Mouse (Mus musculus) liver, embryonic 12.5 days (tissue): Measurements from ENCODE around the gene Abi3. TPM values are rescaled to one million over a fixed set of nuclear protein-coding genes. Genes with fewer than 3 reads are reported as not detected.

Experiments used
- ATAC-seq: fragments of 200-750 bp; cut with Nextera tagmentation; 2 replicates; pipeline ENCODE4 v1.8.0; 2017; ENCODE audit warnings: moderate number of reproducible peaks, mild to moderate bottlenecking, moderate library complexity
- H3K27ac ChIP-seq: fragments of 300-500 bp; sonication (generic); 2 replicates; pipeline ENCODE4 v1.5.1; 2016; ENCODE audit warnings: mild to moderate bottlenecking
- H3K27me3 ChIP-seq: fragments of 300-500 bp; sonication (generic); replicated peaks from 2 replicates; pipeline ENCODE4 v1.6.1; 2016; ENCODE audit warnings: mild to moderate bottlenecking, moderate library complexity
- H3K36me3 ChIP-seq: fragments of 300-500 bp; sonication (generic); 2 replicates; pipeline ENCODE4 v1.6.1; 2016; ENCODE audit warnings: mild to moderate bottlenecking, moderate library complexity
- H3K4me1 ChIP-seq: fragments of 300-500 bp; sonication (generic); 2 replicates; pipeline ENCODE4 v1.6.1; 2016
- H3K4me2 ChIP-seq: fragments of 300-500 bp; sonication (generic); 2 replicates; pipeline ENCODE4 v1.6.1; 2016; ENCODE audit warnings: mild to moderate bottlenecking, moderate library complexity
- H3K4me3 ChIP-seq: fragments of 300-500 bp; sonication (generic); 2 replicates; pipeline ENCODE4 v1.5.1; 2016; ENCODE audit warnings: mild to moderate bottlenecking, moderate library complexity
- H3K9ac ChIP-seq: fragments of 300-500 bp; sonication (generic); 2 replicates; pipeline ENCODE4 v1.6.1; 2016; ENCODE audit warnings: mild to moderate bottlenecking, moderate library complexity
- H3K9me3 ChIP-seq: fragments of 300-500 bp; sonication (generic); replicated peaks from 2 replicates; pipeline ENCODE4 v1.6.1; 2016; ENCODE audit warnings: mild to moderate bottlenecking, moderate library complexity
- WGBS: fragments of 180-500 bp; shearing (Covaris S2); methylation state at CpG from one replicate; pipeline ENCODE4 v1.1.7; 2016; ENCODE audit not compliant: insufficient replicate concordance; 5-methylcytosine and 5-hydroxymethylcytosine counted together
- polyA plus RNA-seq: library from polyadenylated mRNA; unstranded; fragments of >200 nt; fragmentation: Nextera tagmentation; extraction: Ambion mirVana; gene quantifications from 2 replicates; pipeline ENCODE4 v1.2.1, GENCODE M21; 2016

The Abi3 gene
- polyA plus RNA-seq, 1 experiment from 2014 or later: 7.6 TPM

- peaks cover 41% of the 10 kb centered on the region for H3K4me1 ChIP-seq
- 69% methylated on average over 3 of the region's 3 CpGs for WGBS
Measured at GRCm38 (mm10) chr11:95821511-95821910, 20.8 kb downstream of the Abi3 start.

GRCm38 (mm10) chr11:95819138-95819537 lies 23.1 kb downstream of the Abi3 start:
- no peaks in the 10 kb centered on the region; the same call in 1 of the 2 replicates for H3K9me3 ChIP-seq
- no peaks in the 10 kb centered on the region for H3K36me3 ChIP-seq
- ATAC-seq: no peak
- H3K9ac ChIP-seq: no peak overlapping the region
- H3K4me3 ChIP-seq: no peak overlapping the region
- peaks cover 17% of the 10 kb centered on the region; the same call in 1 of the 2 replicates for H3K27me3 ChIP-seq
- H3K4me1 ChIP-seq: peaks cover 20% of the 10 kb centered on the region
- 84% methylated on average over 8 of the region's 8 CpGs for WGBS
- H3K4me2 ChIP-seq: no peak overlapping the region
- no peak overlapping the region for H3K27ac ChIP-seq

More at GRCm38 (mm10) chr11:95821511-95821910, 20.8 kb downstream of the Abi3 start:
- Histone ChIP-seq H3K4me3 (no peak overlapping the region), H3K36me3 (no peaks in the 10 kb centered on the region), H3K27ac (no peak overlapping the region), H3K9ac (no peak overlapping the region), H3K9me3 (no peaks in the 10 kb centered on the region), H3K27me3 (peaks cover 27% of the 10 kb centered on the region), H3K4me2 (no peak overlapping the region)
- ATAC-seq: no peak

DNA sequence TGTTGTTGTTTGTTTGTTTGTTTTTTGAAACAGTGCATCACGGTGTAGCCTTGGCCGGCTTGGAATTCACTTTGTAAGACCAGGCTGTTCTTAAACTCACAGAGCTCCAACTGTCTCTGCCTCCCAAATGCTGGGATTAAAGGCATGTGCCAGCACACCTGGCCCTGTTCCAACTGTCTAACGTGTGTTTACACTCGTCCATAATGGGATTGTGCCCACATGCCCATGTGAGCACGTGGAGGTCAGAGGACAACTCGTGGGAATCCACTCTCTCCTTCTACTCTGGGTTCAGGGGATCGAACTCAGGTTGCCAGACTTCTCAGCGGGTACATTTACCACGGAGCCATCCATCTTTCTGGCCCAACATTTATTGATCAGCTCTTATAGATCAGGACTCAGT lies 26.9 kb downstream of the Abi3 start:
- ATAC-seq: no peak
- Histone ChIP-seq H3K9me3 (no peaks in the 10 kb centered on the region; the same call in 1 of the 2 replicates), H3K4me2 (no peak overlapping the region), H3K27ac (no peak overlapping the region), H3K27me3 (peaks cover 12% of the 10 kb centered on the region; the same call in 1 of the 2 replicates), H3K9ac (no peak overlapping the region), H3K36me3 (no peaks in the 10 kb centered on the region), H3K4me1 (peaks cover 24% of the 10 kb centered on the region), H3K4me3 (no peak overlapping the region)
- WGBS: 73% methylated on average over 9 of the region's 9 CpGs

DNA sequence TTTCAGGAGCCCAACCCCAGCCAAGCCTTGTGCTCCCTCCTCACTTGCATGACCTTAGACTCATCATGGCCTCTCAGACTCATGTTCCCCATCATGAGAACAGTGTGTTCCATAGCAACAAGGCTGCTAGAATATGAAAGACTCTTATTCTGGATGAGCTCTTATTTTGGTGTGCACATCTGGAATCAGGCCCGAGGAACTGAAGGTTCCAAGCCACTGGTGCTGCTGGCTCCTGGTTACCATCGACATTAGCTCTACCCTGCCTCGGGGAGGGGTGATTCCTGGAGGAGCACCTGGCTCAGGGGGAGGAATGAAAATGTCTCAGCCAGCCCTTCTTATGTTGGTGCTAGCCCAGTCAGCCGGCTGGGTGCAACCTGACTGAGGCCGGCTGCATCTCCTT lies 27.4 kb downstream of the Abi3 start:
- Histone ChIP-seq H3K9ac (no peak overlapping the region), H3K36me3 (no peaks in the 10 kb centered on the region), H3K9me3 (no peaks in the 10 kb centered on the region; the same call in 1 of the 2 replicates), H3K27me3 (peaks cover 12% of the 10 kb centered on the region; the same call in 1 of the 2 replicates), H3K4me1 (peaks cover 27% of the 10 kb centered on the region), H3K4me2 (no peak overlapping the region), H3K27ac (no peak overlapping the region), H3K4me3 (no peak overlapping the region)
- WGBS: 66% methylated on average over 5 of the region's 5 CpGs
- ATAC-seq: no peak

DNA sequence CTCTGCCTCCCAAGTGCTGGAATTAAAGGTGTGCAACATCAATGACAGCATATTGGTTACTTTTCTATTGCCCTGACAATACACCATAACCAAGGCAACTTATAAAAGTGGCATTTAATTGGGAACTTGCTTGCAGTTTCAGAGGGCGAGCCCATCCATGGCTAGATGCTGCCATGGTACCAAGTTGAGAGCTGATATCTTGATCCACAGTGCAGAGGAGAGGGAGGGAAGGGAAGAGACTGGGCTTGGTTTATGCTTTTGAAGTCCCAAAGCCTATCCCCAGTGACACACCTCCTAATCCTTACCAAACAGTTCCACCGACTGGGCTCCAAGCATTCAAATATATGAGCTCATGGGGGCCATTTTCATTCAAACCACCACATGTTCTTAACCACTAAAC lies 28.2 kb downstream of the Abi3 start:
- Histone ChIP-seq H3K9me3 (no peaks in the 10 kb centered on the region; the same call in 1 of the 2 replicates), H3K36me3 (no peaks in the 10 kb centered on the region), H3K4me1 (peaks cover 35% of the 10 kb centered on the region), H3K4me2 (no peak overlapping the region), H3K4me3 (no peak overlapping the region), H3K27me3 (peaks cover 12% of the 10 kb centered on the region; the same call in 1 of the 2 replicates), H3K27ac (no peak overlapping the region), H3K9ac (no peak overlapping the region)
- 79% methylated on average over 2 of the region's 2 CpGs for WGBS
- ATAC-seq: no peak

DNA sequence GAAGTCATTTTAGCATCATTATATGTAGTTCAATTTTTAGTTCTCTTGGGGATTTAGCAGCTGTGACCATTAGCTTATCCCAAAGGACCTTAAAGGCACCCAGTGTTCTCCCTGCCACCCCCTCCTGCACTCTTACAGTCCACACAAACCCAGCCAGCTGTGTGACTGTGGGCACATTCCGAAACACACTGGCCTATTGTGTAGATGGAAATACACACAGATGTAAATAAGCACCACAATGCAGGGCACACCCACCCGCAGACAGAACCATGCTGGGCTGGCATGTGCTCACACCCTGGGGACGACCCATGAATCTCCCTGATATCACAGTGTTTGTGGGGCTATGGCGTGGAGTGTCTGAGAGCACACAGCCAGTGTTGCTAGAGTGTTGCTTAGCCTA lies 30.1 kb downstream of the Abi3 start:
- 65% methylated on average over 4 of the region's 4 CpGs for WGBS
- no peak for ATAC-seq
- Histone ChIP-seq H3K27ac (0 out of 2 replicates have a peak overlapping the region, but pooled peaks have one; percentile 3), H3K4me2 (no peak overlapping the region), H3K36me3 (no peaks in the 10 kb centered on the region), H3K4me1 (peaks cover 53% of the 10 kb centered on the region), H3K9ac (no peak overlapping the region), H3K27me3 (peaks cover 12% of the 10 kb centered on the region; the same call in 1 of the 2 replicates), H3K9me3 (peaks cover 5% of the 10 kb centered on the region), H3K4me3 (no peak overlapping the region)

DNA sequence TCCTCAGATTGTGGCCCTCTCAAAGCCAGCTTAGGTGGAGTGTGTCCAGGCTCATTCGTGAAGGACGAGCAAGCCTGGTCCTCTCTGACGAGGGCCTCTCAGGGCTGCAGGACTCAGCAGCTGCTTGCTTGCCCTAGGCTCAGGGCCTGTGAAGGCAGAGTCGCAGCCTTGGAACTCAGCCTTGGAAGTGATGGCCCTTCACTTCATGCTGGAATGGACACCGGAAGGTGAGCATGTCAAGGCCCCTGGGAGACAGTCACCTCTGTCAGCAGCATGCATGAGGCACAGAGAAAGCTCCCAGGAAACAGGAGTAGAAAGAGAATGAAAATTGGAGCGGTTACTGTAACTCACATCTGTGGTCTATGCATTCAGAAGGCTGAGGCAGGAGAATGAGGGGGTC lies 30.5 kb downstream of the Abi3 start:
- H3K27me3 ChIP-seq: peaks cover 12% of the 10 kb centered on the region; the same call in 1 of the 2 replicates
- no peak overlapping the region for H3K4me2 ChIP-seq
- H3K9ac ChIP-seq: no peak overlapping the region
- H3K9me3 ChIP-seq: peaks cover 5% of the 10 kb centered on the region
- WGBS: 79% methylated on average over 6 of the region's 6 CpGs
- no peak for ATAC-seq
- no peak overlapping the region for H3K4me3 ChIP-seq
- no peaks in the 10 kb centered on the region for H3K36me3 ChIP-seq
- peaks cover 58% of the 10 kb centered on the region for H3K4me1 ChIP-seq
- H3K27ac ChIP-seq: 0 out of 2 replicates have a peak overlapping the region, but pooled peaks have one; percentile 3

GRCm38 (mm10) chr11:95810828-95811227 lies 31.4 kb downstream of the Abi3 start:
- H3K36me3 ChIP-seq: no peaks in the 10 kb centered on the region
- WGBS: 52% methylated on average over 7 of the region's 7 CpGs
- no peak overlapping the region for H3K9ac ChIP-seq
- no peak overlapping the region for H3K4me2 ChIP-seq
- H3K4me1 ChIP-seq: peaks cover 67% of the 10 kb centered on the region
- peaks cover 9% of the 10 kb centered on the region; the same call in 1 of the 2 replicates for H3K27me3 ChIP-seq
- peaks cover 10% of the 10 kb centered on the region; the same call in 1 of the 2 replicates for H3K9me3 ChIP-seq
- no peak overlapping the region for H3K4me3 ChIP-seq
- no peak for ATAC-seq
- peak overlapping the region; percentile 100 for H3K27ac ChIP-seq

DNA sequence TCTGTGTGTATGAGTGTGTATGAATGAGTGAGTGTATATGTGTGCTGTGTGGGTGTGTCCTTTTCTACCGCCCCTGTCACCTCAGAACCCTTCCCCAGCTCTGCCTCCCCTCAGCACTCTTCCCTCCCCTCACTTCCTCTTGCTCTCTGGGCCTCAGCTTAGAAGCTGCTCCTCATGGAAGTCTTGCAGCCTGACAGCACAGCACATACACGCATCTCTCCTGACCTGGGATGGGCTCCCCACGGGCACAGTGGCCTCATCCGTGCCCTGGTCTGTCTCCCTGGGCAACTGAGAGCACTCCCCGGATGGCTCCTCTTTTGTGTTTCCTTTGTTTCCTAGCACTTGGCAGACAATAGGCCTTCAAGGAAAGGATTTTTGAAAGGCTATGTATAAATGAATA lies 32.7 kb downstream of the Abi3 start:
- Histone ChIP-seq H3K27me3 (0 out of 2 replicates have a peak, but pooled peaks cover 4% of the 10 kb centered on the region), H3K36me3 (no peaks in the 10 kb centered on the region), H3K4me3 (no peak overlapping the region), H3K27ac (peak overlapping the region; percentile 100), H3K9me3 (peaks cover 10% of the 10 kb centered on the region; the same call in 1 of the 2 replicates), H3K4me1 (peaks cover 79% of the 10 kb centered on the region), H3K4me2 (peak overlapping the region; percentile 67), H3K9ac (peak overlapping the region; percentile 75)
- WGBS: 52% methylated on average over 5 of the region's 5 CpGs
- ATAC-seq: no peak

- Histone ChIP-seq H3K4me3 (peak overlapping the region; percentile 32), H3K27me3 (0 out of 2 replicates have a peak, but pooled peaks cover 4% of the 10 kb centered on the region), H3K4me1 (peaks cover 89% of the 10 kb centered on the region), H3K4me2 (peak overlapping the region; percentile 67), H3K9ac (peak overlapping the region; percentile 75), H3K9me3 (peaks cover 10% of the 10 kb centered on the region; the same call in 1 of the 2 replicates), H3K27ac (peak overlapping the region; percentile 100), H3K36me3 (no peaks in the 10 kb centered on the region)
- peak; percentile 94 for ATAC-seq
- WGBS: 15% methylated on average over 5 of the region's 5 CpGs
Measured at GRCm38 (mm10) chr11:95808448-95809011, 33.7 kb downstream of the Abi3 start.

- peak overlapping the region; percentile 100 for H3K27ac ChIP-seq
- no peaks in the 10 kb centered on the region for H3K36me3 ChIP-seq
- 83% methylated on average over 5 of the region's 5 CpGs for WGBS
- 0 out of 2 replicates have a peak, but pooled peaks cover 4% of the 10 kb centered on the region for H3K27me3 ChIP-seq
- peak overlapping the region; percentile 75 for H3K9ac ChIP-seq
- H3K4me1 ChIP-seq: peaks cover 96% of the 10 kb centered on the region
- H3K4me3 ChIP-seq: peak overlapping the region; percentile 32
- H3K4me2 ChIP-seq: peak overlapping the region; percentile 67
- H3K9me3 ChIP-seq: peaks cover 10% of the 10 kb centered on the region; the same call in 1 of the 2 replicates
- ATAC-seq: no peak
Measured at GRCm38 (mm10) chr11:95807884-95808283, 34.4 kb downstream of the Abi3 start.

DNA sequence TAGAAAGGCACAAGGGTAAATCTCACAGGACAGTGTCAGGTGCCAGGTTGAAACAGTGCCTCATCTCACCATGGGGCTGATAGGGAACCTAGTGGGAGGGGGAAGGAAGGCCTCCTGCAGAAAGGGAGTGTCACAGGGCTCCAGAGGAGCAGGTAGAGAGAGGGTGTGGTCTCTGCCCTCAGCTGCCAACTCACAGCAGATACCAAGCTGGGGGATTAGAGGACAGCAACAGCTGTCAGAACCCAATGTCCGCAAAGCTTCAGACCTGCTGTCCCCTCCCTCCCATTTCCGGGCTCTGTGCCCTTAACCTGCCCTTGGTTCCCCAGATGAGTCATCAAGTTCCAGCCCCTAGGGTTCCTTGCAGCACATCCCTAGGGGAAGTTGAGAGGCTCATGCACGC lies 36.7 kb downstream of the Abi3 start:
- H3K4me1 ChIP-seq: peaks cover 97% of the 10 kb centered on the region
- peak overlapping the region; percentile 100 for H3K27ac ChIP-seq
- peak overlapping the region; percentile 5; the same call in 1 of the 2 replicates for H3K4me3 ChIP-seq
- peaks cover 10% of the 10 kb centered on the region; the same call in 1 of the 2 replicates for H3K9me3 ChIP-seq
- H3K36me3 ChIP-seq: no peaks in the 10 kb centered on the region
- 16% methylated on average over 3 of the region's 3 CpGs for WGBS
- ATAC-seq: peak; percentile 74
- peak overlapping the region; percentile 72 for H3K9ac ChIP-seq
- peak overlapping the region; percentile 58 for H3K4me2 ChIP-seq
- no peaks in the 10 kb centered on the region for H3K27me3 ChIP-seq
